Mouse (Mus musculus) c-Kit-positive CD71-negative TER-119-negative erythroid progenitor cells, embryonic 14.5 days (primary cell): ENCODE data around the gene Speer4e.
"Not testable (repeated sequence)": the region's sequence is repeated elsewhere in the genome, so short reads cannot be mapped to it uniquely, and the experiment has no call there.

ENCODE experiments used
- DNase-seq: peaks from one replicate; pipeline ENCODE4 v3.0.0-alpha.2; 2013; ENCODE audit warnings: low read depth

The Speer4e gene

DNA sequence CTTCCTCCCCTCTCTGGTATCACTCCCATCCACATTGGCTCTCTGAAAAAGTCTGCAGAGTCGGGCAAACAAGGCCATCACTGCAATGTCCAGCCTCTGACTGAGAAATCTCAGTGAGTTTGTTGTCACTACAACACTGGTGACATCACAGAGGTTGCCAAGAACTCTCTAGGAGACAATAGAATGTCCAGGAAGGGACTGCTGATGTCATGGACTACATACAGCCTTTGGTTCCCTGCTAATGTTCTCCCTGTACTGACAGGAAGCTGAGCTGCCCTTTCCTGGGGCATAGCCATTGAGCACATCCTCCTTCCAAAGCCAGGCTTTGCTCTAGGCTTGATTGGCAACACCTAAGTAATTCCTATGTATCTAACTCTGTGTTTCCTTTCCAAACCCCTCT is at the start of gene Speer4e:
Gene Speer4e, minus strand, starts transcription at position 101 of the 400 bp plus-strand sequence.
- not testable (repeated sequence) for DNase-seq

DNA sequence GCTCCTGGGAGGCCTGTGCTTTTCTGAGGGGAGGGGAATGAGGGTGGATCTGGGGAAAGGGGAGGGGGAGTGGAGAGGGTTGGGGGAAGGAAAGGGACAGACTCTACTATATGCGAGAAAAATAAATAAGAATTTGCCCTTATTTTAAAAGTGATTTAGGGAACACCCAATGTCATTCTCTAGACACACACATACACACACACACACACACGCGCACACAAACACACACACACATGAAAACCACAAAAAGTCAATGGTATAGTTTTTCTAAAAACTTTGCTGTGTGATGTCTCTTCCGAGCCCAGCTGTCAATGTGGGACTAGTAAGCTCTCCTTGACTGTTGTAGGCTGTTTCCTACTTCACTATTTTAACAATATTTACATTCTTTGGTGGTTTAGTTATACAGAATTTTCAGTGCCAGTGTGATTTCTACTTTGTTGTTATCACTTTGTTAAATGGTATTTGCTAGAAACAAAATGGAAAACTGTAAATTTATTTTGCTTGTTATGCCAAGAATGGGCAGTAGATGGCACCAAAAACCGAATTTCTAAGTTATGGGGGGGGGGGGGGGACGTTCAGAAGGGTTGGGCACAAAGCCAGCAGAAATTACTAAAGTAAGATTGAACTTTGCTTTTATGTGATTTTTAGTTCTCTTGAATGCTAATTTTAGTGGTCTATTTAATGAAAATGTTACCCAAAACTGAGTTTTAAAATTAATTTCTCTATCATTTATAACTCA is 48.6 kb upstream of the Speer4e start:
- DNase-seq: not testable (repeated sequence)

DNA sequence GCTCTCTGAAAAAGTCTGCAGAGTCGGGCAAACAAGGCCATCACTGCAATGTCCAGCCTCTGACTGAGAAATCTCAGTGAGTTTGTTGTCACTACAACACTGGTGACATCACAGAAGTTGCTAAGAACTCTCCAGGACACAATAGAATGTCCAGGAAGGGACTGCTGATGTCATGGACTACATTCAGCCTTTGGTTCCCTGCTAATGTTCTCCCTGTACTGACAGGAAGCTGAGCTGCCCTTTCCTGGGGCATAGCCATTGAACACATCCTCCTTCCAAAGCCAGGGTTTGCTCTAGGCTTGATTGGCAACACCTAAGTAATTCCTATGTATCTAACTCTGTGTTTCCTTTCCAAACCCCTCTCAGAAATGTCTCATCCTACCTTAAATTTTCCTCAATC is 40.6 kb upstream of the Speer4e start, which contains the start of gene Gm10354:
Gene Gm10354, minus strand, starts transcription at position 101 of the 400 bp plus-strand sequence.
- DNase-seq: not testable (repeated sequence)

DNA sequence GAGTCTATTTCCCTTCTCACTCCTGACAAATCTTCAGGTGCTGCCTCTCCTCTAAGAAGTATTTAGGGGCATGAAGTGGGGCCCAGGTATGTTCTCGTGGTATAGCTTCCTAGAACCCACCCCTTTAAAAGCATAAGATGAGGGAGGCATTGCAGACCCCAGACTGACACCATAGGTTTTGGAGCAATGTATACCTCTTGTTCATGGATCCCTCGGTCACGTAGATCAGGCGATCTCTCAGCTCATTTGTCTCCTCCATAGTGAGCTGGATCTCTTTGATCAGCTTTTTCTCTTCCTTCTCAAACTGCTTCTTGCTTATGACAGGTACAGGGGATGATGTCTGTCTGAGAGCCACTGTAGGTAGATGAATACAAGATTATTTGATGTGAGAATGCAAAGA is 39.1 kb upstream of the Speer4e start:
- DNase-seq: not testable (repeated sequence)

DNA sequence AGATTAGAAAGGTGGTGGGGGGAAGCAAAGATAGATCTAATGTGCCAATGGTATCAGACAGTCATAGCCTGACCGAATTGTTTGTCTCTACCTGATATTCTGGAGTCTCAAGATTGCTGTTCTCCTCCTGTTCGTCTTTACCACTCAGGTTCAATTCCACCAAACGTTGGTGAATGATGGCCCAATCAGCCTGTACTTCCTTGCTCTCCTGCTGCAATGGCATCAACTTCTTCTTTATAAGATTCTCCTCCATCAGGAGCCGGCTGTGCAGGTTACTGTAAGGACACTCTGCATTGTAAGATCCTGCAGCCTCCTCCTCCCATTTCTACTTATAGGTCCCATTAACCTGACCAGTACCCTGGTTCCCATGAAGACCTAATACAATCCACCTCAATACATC is 37.1 kb upstream of the Speer4e start:
- not testable (repeated sequence) for DNase-seq

DNA sequence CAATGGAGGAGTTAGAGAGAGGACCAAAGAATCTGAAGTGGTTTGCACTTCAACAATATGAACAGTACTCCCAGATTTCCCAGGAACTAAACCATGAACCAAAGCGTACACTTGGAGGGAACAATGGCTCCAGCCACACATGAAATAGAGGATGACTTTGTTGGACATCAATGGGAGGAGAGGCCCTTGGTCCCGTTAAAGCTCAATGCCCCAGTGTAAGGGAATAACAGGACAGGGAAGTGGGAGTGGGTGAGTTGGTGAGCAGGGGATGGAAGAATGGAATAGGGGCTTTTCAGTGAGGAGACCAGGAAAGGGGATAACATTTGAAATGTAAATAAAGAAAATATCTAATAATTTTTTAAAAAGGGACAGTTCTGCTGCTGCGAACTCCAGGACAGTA is 34.6 kb upstream of the Speer4e start:
- not testable (repeated sequence) for DNase-seq

DNA sequence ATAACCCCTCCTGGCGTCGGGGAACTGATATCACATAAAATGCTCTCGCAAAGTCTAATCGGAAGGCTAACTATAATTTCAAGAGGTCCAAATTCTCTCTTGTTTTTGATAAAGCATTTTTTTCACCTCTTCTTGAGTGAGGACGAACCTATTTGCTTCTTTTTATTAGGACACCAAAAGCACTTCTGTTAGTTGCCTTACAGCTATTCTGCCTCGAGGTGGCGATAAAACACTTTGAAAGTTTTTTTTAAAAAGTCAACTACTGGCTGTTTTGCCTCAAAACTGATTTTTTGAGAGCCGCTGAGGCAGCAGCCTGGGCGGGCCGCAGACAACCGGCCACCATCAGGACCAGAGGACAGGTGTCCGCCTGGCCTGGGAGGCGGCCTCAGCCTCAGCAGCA is 25.6 kb upstream of the Speer4e start:
- DNase-seq: not testable (repeated sequence)

DNA sequence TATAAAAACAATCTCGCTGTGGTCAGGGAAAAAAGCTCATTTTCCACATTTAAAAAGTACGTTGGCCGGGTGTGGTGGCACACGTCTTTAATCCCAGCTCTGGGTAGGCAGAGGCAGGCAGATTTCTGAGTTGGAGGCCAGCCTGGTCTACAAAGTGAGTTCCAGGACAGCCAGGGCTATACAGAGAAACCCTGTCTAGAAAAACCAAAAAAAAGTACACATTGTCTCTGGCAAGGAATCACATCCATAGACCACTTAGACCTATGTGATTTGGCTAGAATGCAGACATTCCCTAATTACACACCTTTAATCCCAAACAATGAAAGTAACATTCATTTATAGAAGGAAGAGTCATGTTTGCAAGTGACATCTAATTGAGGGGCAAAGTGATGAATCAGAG is 23.3 kb upstream of the Speer4e start:
- DNase-seq: not testable (repeated sequence)

DNA sequence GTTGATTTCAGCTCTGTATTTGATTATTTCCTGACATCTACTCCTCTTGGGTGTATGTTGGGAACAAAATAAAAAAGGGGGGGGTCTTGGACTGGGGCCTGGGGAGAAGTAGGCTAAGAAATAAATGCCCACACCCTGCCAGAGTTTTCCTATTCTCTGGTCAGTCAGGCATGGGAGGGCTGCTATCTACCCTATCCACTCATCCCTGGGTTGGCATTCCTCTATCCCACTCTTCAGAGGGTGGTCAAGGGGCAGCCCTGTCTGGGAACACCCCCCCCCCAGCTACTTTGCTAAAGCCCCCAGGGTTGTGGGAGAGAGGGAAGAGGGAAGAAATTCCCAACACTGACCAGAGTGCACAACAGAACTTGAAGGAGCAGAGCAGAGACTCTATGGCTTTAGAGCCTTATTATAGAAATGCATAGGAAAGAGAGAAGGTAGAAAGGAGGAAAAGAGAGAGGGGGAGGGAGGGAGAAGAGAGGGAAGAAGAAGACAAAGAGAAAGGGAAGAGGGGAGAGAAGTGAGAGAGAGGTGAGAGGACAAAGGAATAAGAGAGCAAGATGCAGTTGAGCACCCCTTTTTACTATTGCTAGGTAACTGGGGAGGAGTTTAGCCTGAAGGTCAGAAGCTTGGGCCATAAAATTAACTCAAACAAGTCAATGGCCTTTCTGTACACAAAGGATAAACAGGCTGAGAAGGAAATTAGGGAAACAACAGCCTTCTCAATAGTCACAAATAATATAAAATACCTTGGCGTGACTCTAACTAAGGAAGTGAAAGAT is 17.9 kb upstream of the Speer4e start:
- not testable (repeated sequence) for DNase-seq

DNA sequence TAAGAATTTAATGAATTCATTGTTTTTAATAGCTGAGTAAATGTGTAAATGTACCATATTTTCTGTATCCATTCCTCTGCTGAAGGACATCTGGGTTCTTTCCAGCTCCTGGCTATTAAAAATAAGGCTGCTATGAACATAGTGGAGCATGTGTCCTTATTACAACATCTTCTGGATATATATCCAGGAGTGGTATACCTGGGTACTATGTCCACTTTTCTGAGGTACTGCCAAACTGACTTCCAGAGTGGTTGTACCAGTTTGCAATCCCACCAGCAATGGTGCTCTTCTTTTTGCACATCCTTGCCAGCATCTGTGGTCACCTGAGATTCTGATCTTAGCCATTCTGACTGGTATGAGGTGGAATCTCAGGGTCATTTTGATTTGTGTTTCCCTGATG is 15.4 kb upstream of the Speer4e start:
- DNase-seq: not testable (repeated sequence)

DNA sequence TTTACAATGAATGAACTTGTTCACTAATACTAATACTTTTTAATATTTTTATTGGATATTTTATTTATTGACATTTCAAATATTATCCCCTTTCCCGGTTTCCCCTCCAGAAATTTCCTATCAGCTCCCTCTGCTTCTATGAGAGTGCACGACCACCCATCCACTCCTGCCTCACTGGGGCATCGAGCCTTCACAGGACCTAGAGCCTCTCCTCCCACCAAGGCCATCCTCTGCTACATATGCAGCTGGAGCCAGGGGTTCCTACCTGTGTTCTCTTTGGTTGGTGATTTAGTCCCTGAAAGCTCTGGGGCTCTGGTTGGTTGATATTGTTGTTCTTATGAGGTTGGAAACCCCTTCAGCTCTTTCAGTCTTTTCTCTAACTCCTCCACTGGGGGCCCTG is 14.5 kb upstream of the Speer4e start:
- not testable (repeated sequence) for DNase-seq

DNA sequence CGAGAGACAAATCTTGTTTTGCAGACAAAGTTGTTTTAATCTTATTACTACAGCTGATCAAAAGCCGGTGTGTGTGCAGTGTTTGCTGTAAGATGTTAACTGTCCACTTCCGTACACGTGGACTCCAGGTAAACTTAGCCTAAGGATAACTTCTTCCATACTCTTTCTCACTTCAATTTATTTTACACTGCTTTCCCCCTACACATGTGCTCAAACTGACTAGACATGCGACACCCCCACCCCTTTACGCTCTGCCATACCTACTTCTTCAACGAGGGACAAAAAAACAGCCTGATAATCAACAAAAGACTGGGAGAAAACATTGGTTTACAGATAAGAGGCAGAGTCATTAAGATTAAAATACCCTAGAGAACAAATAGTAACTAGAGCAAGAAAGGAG is 13.6 kb upstream of the Speer4e start:
- DNase-seq: not testable (repeated sequence)

DNA sequence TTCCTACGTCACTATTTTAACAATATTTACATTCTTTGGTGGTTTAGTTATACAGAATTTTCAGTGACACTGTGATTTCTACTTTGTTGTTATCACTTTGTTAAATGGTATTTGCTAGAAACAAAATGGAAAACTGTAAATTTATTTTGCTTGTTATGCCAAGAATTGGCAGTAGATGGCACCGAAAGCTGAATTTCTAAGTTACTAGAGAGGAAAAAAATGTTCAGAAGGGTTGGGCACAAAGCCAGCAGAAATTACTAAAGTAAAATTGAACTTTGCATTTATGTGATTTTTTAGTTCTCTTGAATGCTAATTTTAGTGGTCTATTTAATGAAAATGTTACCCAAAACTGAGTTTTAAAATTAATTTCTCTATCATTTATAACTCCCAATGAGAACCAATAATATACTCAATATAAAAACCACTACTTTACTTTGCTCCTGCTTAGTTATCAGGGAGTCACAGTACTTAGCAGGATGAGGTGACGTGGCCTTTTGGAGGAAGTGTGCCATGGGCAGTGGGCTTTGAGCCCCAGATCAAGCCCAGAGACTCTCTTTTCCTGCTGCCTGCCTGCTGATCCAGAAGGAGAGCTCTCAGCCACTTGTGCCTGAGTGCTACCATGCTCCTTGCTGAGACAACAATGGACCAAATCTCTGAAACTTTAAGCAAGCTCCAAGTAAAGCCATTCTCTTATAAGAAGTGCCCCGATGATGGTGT is 9.4 kb upstream of the Speer4e start:
- DNase-seq: not testable (repeated sequence)

DNA sequence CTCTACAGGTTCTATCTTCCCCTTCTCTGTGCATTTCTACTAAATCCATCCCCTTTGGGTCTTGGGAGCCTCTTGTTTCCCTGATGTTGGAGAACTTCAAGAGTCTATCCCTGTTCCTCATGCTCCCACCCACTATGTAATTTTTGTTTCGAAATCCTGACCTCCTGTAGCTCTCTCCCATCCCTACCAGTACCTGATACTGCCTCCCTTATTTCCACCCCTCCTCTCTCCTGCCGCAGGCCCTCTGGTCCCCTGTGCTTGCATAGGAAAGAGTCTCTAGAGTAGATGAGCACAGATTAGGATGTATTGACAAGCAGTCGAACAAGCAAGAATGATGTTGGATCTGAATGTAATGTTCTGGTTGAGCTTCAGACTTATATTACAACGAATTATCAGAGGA is 7.3 kb upstream of the Speer4e start:
- not testable (repeated sequence) for DNase-seq

DNA sequence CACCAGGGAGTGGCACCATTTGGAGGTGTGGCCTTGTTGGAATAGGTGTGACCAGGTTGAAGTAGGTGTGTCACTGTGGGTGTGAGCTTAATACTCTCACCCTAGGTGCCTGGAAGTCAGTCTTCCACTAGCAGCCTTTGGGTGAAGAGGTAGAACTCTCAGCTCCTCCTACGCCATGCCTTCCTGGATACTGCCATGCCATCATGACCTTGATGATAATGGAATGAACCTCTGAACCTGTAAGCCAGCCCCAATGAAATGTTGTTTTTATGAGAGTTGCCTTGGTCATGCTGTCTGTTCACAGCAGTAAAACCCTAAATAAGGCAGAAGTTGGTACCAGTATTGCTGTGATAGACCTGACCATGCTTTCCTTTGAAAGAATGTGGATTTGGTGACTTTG is 2.8 kb upstream of the Speer4e start:
- DNase-seq: not testable (repeated sequence)

DNA sequence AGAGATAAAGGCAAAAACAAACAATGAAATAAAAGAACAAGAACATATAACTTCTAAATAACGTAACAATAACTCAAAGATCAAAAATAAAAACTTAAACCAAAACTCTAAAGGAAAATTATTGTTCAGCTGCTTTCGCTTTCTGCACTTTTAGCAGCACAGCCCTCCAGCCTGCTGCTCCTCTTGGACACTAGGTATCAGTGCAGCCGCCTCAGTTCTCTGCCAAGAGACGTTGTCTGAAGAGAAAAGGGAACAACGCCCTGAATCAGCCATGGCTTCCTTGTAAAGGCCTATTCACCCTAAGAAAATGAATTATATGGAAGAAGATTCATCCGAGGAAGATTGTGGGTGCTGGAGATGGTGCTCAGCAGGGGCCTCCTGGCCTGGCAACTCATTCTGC is 4.5 kb downstream of the Speer4e start:
- not testable (repeated sequence) for DNase-seq

DNA sequence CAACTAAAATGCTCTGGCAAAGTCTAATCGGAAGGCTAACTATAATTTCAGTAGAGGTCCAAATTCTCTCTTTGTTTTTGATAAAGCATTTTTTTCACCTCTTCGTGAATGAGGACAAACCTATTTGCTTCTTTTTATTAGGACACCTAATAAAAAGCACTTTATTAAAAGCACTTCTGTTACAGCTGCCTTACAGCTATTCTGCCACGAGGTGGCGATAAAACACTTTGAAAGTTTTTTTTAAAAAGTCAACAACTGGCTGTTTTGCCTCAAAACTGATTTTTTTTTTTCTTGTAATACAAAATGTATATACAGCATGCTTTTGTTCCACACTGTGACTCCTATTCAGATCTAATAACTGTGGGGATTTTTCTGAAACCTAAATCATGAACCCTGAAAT is 11.2 kb downstream of the Speer4e start:
- DNase-seq: not testable (repeated sequence)

DNA sequence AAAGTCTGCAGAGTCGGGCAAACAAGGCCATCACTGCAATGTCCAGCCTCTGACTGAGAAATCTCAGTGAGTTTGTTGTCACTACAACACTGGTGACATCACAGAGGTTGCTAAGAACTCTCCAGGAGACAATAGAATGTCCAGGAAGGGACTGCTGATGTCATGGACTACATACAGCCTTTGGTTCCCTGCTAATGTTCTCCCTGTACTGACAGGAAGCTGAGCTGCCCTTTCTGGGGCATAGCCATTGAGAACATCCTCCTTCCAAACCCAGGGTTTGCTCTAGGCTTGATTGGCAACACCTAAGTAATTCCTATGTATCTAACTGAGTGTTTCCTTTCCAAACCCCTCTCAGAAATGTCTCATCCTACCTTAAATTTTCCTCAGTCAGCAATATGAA is 23.4 kb downstream of the Speer4e start, which contains the start of gene Gm9758:
Gene Gm9758, minus strand, starts transcription at position 101 of the 400 bp plus-strand sequence.
- DNase-seq: not testable (repeated sequence)

DNA sequence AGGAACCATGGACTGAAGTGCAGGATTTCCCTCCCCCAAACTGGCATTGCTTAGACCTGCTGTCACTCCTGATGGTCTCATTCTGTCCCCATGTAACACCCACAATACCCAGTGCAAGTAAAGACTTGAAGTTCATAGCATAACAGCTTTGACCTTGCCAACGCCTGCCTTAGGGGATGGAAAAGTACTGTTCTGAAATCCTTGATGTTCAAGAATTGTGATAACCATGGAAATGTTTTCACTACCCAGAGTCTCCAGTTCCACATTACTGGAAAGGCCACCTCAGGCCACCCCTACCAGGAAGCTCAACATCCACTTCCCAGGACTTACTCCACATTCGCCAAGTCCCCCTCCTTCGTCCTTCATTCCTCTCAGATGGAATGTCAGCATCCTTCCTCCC is 23.9 kb downstream of the Speer4e start:
- not testable (repeated sequence) for DNase-seq

DNA sequence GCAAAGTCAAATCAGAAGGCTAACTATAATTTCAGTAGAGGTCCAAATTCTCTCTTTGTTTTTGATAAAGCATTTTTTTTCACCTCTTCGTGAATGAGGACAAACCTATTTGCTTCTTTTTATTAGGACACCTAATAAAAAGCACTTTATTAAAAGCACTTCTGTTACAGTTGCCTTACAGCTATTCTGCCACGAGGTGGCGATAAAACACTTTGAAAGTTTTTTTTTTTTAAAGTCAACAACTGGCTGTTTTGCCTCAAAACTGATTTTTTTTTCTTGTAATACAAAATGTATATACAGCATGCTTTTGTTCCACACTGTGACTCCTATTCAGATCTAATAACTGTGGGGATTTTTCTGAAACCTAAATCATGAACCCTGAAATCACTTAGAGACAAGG is 34.7 kb downstream of the Speer4e start:
- not testable (repeated sequence) for DNase-seq

DNA sequence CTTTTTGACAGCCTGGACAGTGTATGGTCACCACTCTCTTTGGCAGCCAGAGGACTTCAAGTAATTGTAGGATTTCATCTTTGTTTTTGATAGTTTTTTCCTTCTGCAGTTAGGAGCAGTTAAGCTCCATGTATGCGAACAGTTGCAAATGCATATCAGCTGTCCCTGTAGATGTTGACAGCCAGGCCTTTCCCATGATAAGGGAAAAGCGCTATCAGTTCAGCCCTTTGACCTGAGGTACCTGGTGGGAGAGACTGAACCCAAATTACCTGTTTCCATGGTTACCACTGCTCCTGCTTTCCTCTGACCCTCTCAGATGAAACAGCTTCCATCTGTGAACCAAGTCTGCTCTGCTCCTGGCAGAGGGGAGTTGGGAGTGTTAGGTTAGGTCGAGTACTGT is 46.0 kb downstream of the Speer4e start:
- DNase-seq: no peak

DNA sequence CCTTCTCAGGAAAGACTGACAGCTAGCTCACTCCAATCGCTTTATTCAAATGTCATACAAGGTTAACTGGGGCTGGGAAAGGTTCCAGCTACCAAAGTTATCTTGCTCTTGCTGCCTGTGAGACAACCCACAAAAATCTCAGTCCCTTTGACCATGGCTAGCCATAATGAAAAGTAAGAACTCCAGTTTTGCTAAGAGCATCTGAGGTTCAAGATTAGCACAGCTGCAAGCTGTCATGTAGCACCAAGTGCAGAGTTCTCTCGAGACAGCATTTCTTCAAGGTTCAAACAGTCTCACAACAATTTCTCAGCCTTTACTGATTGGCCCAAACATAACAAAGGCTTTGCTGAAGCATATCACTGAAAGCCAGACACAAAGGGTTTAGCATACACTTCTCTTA is 52.9 kb downstream of the Speer4e start:
- DNase-seq: not testable (repeated sequence)
